Mouse (Mus musculus) gastrocnemius, adult 8-10 months (tissue): Measurements from ENCODE around the gene Zfp113. TPM values are rescaled to one million over a fixed set of nuclear protein-coding genes. Genes with fewer than 3 reads are reported as not detected.

Experiments used
- DNase-seq, 2 experiments: peaks; one replicate each; pipeline ENCODE4 v3.0.0; 2022; ENCODE audit warnings: low spot score in 2 of 2
- total RNA-seq, 4 experiments: library from RNA; stranded (reverse); gene quantifications; 2 replicates each; pipeline ENCODE4 v1.2.4; 2022

Gene Zfp113
- 1 to 10 TPM; 4.8 to 6.6 (median 5.3) TPM for total RNA-seq

GRCm38 (mm10) chr5:138155443-138155976, at the start of gene Zfp113:
Gene Zfp113, minus strand, starts transcription at chr5:138155744.
- DNase-seq, result peak; percentile 75 to 82

- DNase-seq, result no peak
Observed at GRCm38 (mm10) chr5:138202086-138202485, 46.5 kb upstream of the Zfp113 start.

GRCm38 (mm10) chr5:138199576-138199975, 44.0 kb upstream of the Zfp113 start:
- no peak for DNase-seq

GRCm38 (mm10) chr5:138195463-138195862, 39.9 kb upstream of the Zfp113 start:
- DNase-seq, result no peak

- DNase-seq, result peak in 1 of 2 experiments; percentile 11
Observed at GRCm38 (mm10) chr5:138194755-138195345, 39.3 kb upstream of the Zfp113 start.

- peak; percentile 68 to 74 for DNase-seq
Observed at GRCm38 (mm10) chr5:138193771-138194727, 38.5 kb upstream of the Zfp113 start, which contains the start of gene Mblac1. Gene Mblac1, plus strand, starts transcription at chr5:138194314.

GRCm38 (mm10) chr5:138187661-138188306, 32.2 kb upstream of the Zfp113 start:
- peak; percentile 40 to 42 for DNase-seq

- DNase-seq, result peak; percentile 57 to 75
Observed at GRCm38 (mm10) chr5:138186950-138187638, 31.6 kb upstream of the Zfp113 start, which contains the start of the genes Taf6 and Cnpy4. Gene Taf6, minus strand, starts transcription at chr5:138187451. Gene Cnpy4, plus strand, starts transcription at chr5:138187485.

- no peak for DNase-seq
Observed at GRCm38 (mm10) chr5:138173217-138173616, 17.7 kb upstream of the Zfp113 start.

- DNase-seq, result peak; percentile 97 to 98
Observed at GRCm38 (mm10) chr5:138171695-138172491, 16.3 kb upstream of the Zfp113 start, which contains the start of the genes Ap4m1 and Mcm7. Gene Ap4m1, plus strand, starts transcription at chr5:138172002. Gene Mcm7, minus strand, starts transcription at chr5:138172422.

- DNase-seq, result peak; percentile 89 to 94
Observed at GRCm38 (mm10) chr5:138170936-138171561, 15.5 kb upstream of the Zfp113 start.

- DNase-seq, result no peak
Observed at GRCm38 (mm10) chr5:138165594-138165993, 10.1 kb upstream of the Zfp113 start.

GRCm38 (mm10) chr5:138163610-138164009, 8.1 kb upstream of the Zfp113 start:
- DNase-seq, result no peak

GRCm38 (mm10) chr5:138163046-138163445, 7.5 kb upstream of the Zfp113 start:
- DNase-seq, result no peak

GRCm38 (mm10) chr5:138160842-138161665, 5.5 kb upstream of the Zfp113 start, which contains the start of gene Cops6:
Gene Cops6, plus strand, starts transcription at chr5:138161071.
- DNase-seq, result peak; percentile 84 to 87

- no peak for DNase-seq
Observed at GRCm38 (mm10) chr5:138160224-138160762, 4.7 kb upstream of the Zfp113 start.

GRCm38 (mm10) chr5:138154390-138154789, 1.2 kb downstream of the Zfp113 start:
- DNase-seq, result no peak

GRCm38 (mm10) chr5:138138585-138138984, 17.0 kb downstream of the Zfp113 start:
- DNase-seq, result no peak
